Mouse (Mus musculus) NIH3T3 (cell line): ENCODE measurements at regions not wholly inside any gene's neighbourhood (a gene's known extent, or its start where the extent isn't known, plus 50 kb on each side); places are given as distances from the start of the nearest gene placed in this dataset.

ENCODE experiments used
- DNase-seq: peaks from one replicate; pipeline ENCODE4 v3.0.0-alpha.2; 2012; ENCODE audit warnings: low read depth

GRCm38 (mm10) chr9:116283790-116284526 is 108.8 kb upstream of the Tgfbr2 start:
- DNase-seq, result no peak

GRCm38 (mm10) chr9:116281654-116282053 is 106.5 kb upstream of the Tgfbr2 start:
- peak; percentile 32 for DNase-seq

GRCm38 (mm10) chr9:116280146-116280545 is 105.0 kb upstream of the Tgfbr2 start:
- no peak for DNase-seq

GRCm38 (mm10) chr9:116278862-116279261 is 103.7 kb upstream of the Tgfbr2 start:
- no peak for DNase-seq

- no peak for DNase-seq
These were observed 102.6 kb upstream of the Tgfbr2 start for GRCm38 (mm10) chr9:116277736-116278135.

- no peak for DNase-seq
These were observed 101.0 kb upstream of the Tgfbr2 start for GRCm38 (mm10) chr9:116276141-116276540.

- no peak for DNase-seq
These were observed 97.3 kb upstream of the Tgfbr2 start for GRCm38 (mm10) chr9:116272446-116272845.

GRCm38 (mm10) chr9:116270417-116270828 is 95.3 kb upstream of the Tgfbr2 start:
- no peak for DNase-seq

GRCm38 (mm10) chr9:116267411-116267810 is 92.3 kb upstream of the Tgfbr2 start:
- no peak for DNase-seq

- no peak for DNase-seq
These were observed 88.7 kb upstream of the Tgfbr2 start for GRCm38 (mm10) chr9:116263833-116264232.

GRCm38 (mm10) chr9:116259569-116259968 is 84.4 kb upstream of the Tgfbr2 start:
- no peak for DNase-seq

GRCm38 (mm10) chr9:116253546-116253945 is 78.4 kb upstream of the Tgfbr2 start:
- no peak for DNase-seq

GRCm38 (mm10) chr9:116252788-116253187 is 77.6 kb upstream of the Tgfbr2 start:
- no peak for DNase-seq

- no peak for DNase-seq
These were observed 74.6 kb upstream of the Tgfbr2 start for GRCm38 (mm10) chr9:116249791-116250190.

- no peak for DNase-seq
These were observed 70.0 kb upstream of the Tgfbr2 start for GRCm38 (mm10) chr9:116245136-116245535.

GRCm38 (mm10) chr9:116244619-116244899 is 69.4 kb upstream of the Tgfbr2 start:
- no peak for DNase-seq

- no peak for DNase-seq
These were observed 68.8 kb upstream of the Tgfbr2 start for GRCm38 (mm10) chr9:116243775-116244618.

GRCm38 (mm10) chr9:116241933-116242526 is 66.9 kb upstream of the Tgfbr2 start:
- no peak for DNase-seq

- DNase-seq, result no peak
These were observed 66.1 kb upstream of the Tgfbr2 start for GRCm38 (mm10) chr9:116241290-116241689.

- DNase-seq, result no peak
These were observed 61.7 kb upstream of the Tgfbr2 start for GRCm38 (mm10) chr9:116236836-116237235.

GRCm38 (mm10) chr9:116234170-116234569 is 59.0 kb upstream of the Tgfbr2 start:
- DNase-seq, result no peak

GRCm38 (mm10) chr9:116232386-116232785 is 57.2 kb upstream of the Tgfbr2 start:
- no peak for DNase-seq
